Mouse (Mus musculus) stomach, embryonic 15.5 days (tissue): ENCODE data around the gene 4921504E06Rik. TPM values are rescaled to one million over a fixed set of nuclear protein-coding genes. Genes with fewer than 3 reads are reported as not detected.

ENCODE experiments used
- ATAC-seq: fragments of 200-750 bp; cut with Nextera tagmentation; 2 replicates; pipeline ENCODE4 v1.8.0; 2017; ENCODE audit warnings: low read depth, moderate number of reproducible peaks, moderate TSS enrichment; ENCODE audit not compliant: insufficient read depth, low FRiP score
- H3K27ac ChIP-seq: fragments of 300-500 bp; sonication (generic); 2 replicates; pipeline ENCODE4 v1.5.1; 2015; ENCODE audit warnings: mild to moderate bottlenecking, inconsistent platforms
- H3K27me3 ChIP-seq: fragments of 300-500 bp; sonication (generic); replicated peaks from 2 replicates; pipeline ENCODE4 v1.6.1; 2015; ENCODE audit warnings: inconsistent platforms
- H3K36me3 ChIP-seq: fragments of 300-500 bp; sonication (generic); 2 replicates; pipeline ENCODE4 v1.6.1; 2015; ENCODE audit warnings: inconsistent platforms
- H3K4me1 ChIP-seq: fragments of 300-500 bp; sonication (generic); 2 replicates; pipeline ENCODE4 v1.6.1; 2015; ENCODE audit warnings: inconsistent platforms
- H3K4me2 ChIP-seq: fragments of 300-500 bp; sonication (generic); 2 replicates; pipeline ENCODE4 v1.6.1; 2015; ENCODE audit warnings: mild to moderate bottlenecking, inconsistent platforms
- H3K4me3 ChIP-seq: fragments of 300-500 bp; sonication (generic); replicated peaks from 2 replicates; pipeline ENCODE4 v1.5.1; 2015; ENCODE audit warnings: inconsistent platforms
- H3K9ac ChIP-seq: fragments of 300-500 bp; sonication (generic); 2 replicates; pipeline ENCODE4 v1.6.1; 2015; ENCODE audit warnings: inconsistent platforms
- H3K9me3 ChIP-seq: fragments of 300-500 bp; sonication (generic); 2 replicates; pipeline ENCODE4 v1.6.1; 2016; ENCODE audit warnings: inconsistent platforms
- WGBS: fragments of 180-500 bp; shearing (Covaris S2); methylation state at CpG from one replicate; pipeline ENCODE4 v1.1.7; 2015; 5-methylcytosine and 5-hydroxymethylcytosine counted together
- polyA plus RNA-seq: library from polyadenylated mRNA; unstranded; fragments of >200 nt; fragmentation: Nextera tagmentation; extraction: Ambion mirVana; gene quantifications from 2 replicates; pipeline ENCODE4 v1.2.1, GENCODE M21; 2015

4921504E06Rik gene
- polyA plus RNA-seq, 1 experiment from 2014 or later = not detected

- no peaks in the 10 kb centered on the region for H3K9me3 ChIP-seq
- H3K27me3 ChIP-seq = no peaks in the 10 kb centered on the region
- no peak overlapping the region for H3K4me3 ChIP-seq
- 75% methylated on average over 2 of the region's 2 CpGs for WGBS
- no peak for ATAC-seq
- peaks cover 9% of the 10 kb centered on the region; the same call in 1 of the 2 replicates for H3K4me1 ChIP-seq
- H3K4me2 ChIP-seq = no peak overlapping the region
- no peak overlapping the region for H3K9ac ChIP-seq
- no peaks in the 10 kb centered on the region for H3K36me3 ChIP-seq
- H3K27ac ChIP-seq = no peak overlapping the region
These were observed 2.3 kb downstream of the 4921504E06Rik start for GRCm38 (mm10) chr2:19551396-19551795.

GRCm38 (mm10) chr2:19540906-19541305, 12.8 kb downstream of the 4921504E06Rik start:
- Histone ChIP-seq H3K9ac (no peak overlapping the region), H3K9me3 (no peaks in the 10 kb centered on the region), H3K27me3 (no peaks in the 10 kb centered on the region), H3K36me3 (no peaks in the 10 kb centered on the region), H3K4me3 (no peak overlapping the region), H3K4me1 (no peaks in the 10 kb centered on the region), H3K4me2 (no peak overlapping the region), H3K27ac (no peak overlapping the region)
- 35% methylated on average over 1 of the region's 1 CpGs for WGBS
- ATAC-seq = no peak

- H3K4me2 ChIP-seq = no peak overlapping the region
- no peaks in the 10 kb centered on the region for H3K4me1 ChIP-seq
- WGBS = 87% methylated on average over 2 of the region's 2 CpGs
- H3K4me3 ChIP-seq = no peak overlapping the region
- no peak overlapping the region for H3K27ac ChIP-seq
- H3K9me3 ChIP-seq = no peaks in the 10 kb centered on the region
- H3K27me3 ChIP-seq = no peaks in the 10 kb centered on the region
- H3K9ac ChIP-seq = no peak overlapping the region
- no peak for ATAC-seq
- no peaks in the 10 kb centered on the region for H3K36me3 ChIP-seq
These were observed 24.3 kb downstream of the 4921504E06Rik start for GRCm38 (mm10) chr2:19529428-19529827.

- no peaks in the 10 kb centered on the region for H3K9me3 ChIP-seq
- no peaks in the 10 kb centered on the region for H3K36me3 ChIP-seq
- H3K4me3 ChIP-seq = no peak overlapping the region
- no peaks in the 10 kb centered on the region for H3K27me3 ChIP-seq
- 0% methylated on average over 1 of the region's 1 CpGs for WGBS
- H3K4me2 ChIP-seq = no peak overlapping the region
- 0 out of 2 replicates have a peak, but pooled peaks have one; percentile 43 for ATAC-seq
- H3K9ac ChIP-seq = no peak overlapping the region
- H3K4me1 ChIP-seq = no peaks in the 10 kb centered on the region
- no peak overlapping the region for H3K27ac ChIP-seq
These were observed 24.9 kb downstream of the 4921504E06Rik start for GRCm38 (mm10) chr2:19528797-19529196.

GRCm38 (mm10) chr2:19524071-19524470, 29.6 kb downstream of the 4921504E06Rik start:
- WGBS = 70% methylated on average over 5 of the region's 5 CpGs
- no peak for ATAC-seq
- no peak overlapping the region for H3K27ac ChIP-seq

GRCm38 (mm10) chr2:19521662-19522061, 32.1 kb downstream of the 4921504E06Rik start:
- Histone ChIP-seq H3K9me3 (no peaks in the 10 kb centered on the region), H3K4me2 (no peak overlapping the region), H3K36me3 (no peaks in the 10 kb centered on the region), H3K27ac (no peak overlapping the region), H3K9ac (no peak overlapping the region), H3K4me1 (no peaks in the 10 kb centered on the region), H3K27me3 (peaks cover 4% of the 10 kb centered on the region; the same call in 1 of the 2 replicates), H3K4me3 (no peak overlapping the region)
- WGBS = 23% methylated on average over 7 of the region's 7 CpGs
- ATAC-seq = no peak

More at GRCm38 (mm10) chr2:19524071-19524470, 29.6 kb downstream of the 4921504E06Rik start:
- H3K4me1 ChIP-seq = no peaks in the 10 kb centered on the region
- H3K9me3 ChIP-seq = no peaks in the 10 kb centered on the region
- H3K9ac ChIP-seq = no peak overlapping the region
- H3K4me2 ChIP-seq = no peak overlapping the region
- H3K4me3 ChIP-seq = no peak overlapping the region
- H3K36me3 ChIP-seq = no peaks in the 10 kb centered on the region
- peaks cover 4% of the 10 kb centered on the region; the same call in 1 of the 2 replicates for H3K27me3 ChIP-seq

GRCm38 (mm10) chr2:19520617-19521016, 33.1 kb downstream of the 4921504E06Rik start:
- Histone ChIP-seq H3K9me3 (no peaks in the 10 kb centered on the region), H3K9ac (no peak overlapping the region), H3K4me1 (no peaks in the 10 kb centered on the region), H3K4me2 (no peak overlapping the region), H3K27ac (no peak overlapping the region), H3K27me3 (peaks cover 4% of the 10 kb centered on the region; the same call in 1 of the 2 replicates), H3K4me3 (no peak overlapping the region), H3K36me3 (no peaks in the 10 kb centered on the region)
- no peak for ATAC-seq
- 91% methylated on average over 2 of the region's 2 CpGs for WGBS

- no peaks in the 10 kb centered on the region for H3K36me3 ChIP-seq
- no peaks in the 10 kb centered on the region for H3K4me1 ChIP-seq
- H3K4me2 ChIP-seq = no peak overlapping the region
- H3K27ac ChIP-seq = no peak overlapping the region
- H3K27me3 ChIP-seq = peaks cover 4% of the 10 kb centered on the region; the same call in 1 of the 2 replicates
- no peaks in the 10 kb centered on the region for H3K9me3 ChIP-seq
- no peak for ATAC-seq
- no peak overlapping the region for H3K9ac ChIP-seq
- 3% methylated on average over 7 of the region's 7 CpGs for WGBS
- H3K4me3 ChIP-seq = no peak overlapping the region
These were observed 33.9 kb downstream of the 4921504E06Rik start for GRCm38 (mm10) chr2:19519768-19520167.

GRCm38 (mm10) chr2:19517952-19518351, 35.8 kb downstream of the 4921504E06Rik start:
- peaks cover 4% of the 10 kb centered on the region; the same call in 1 of the 2 replicates for H3K27me3 ChIP-seq
- no peak for ATAC-seq
- H3K9ac ChIP-seq = no peak overlapping the region
- H3K4me3 ChIP-seq = no peak overlapping the region
- whole genome bisulfite sequencing = 55% methylated on average over 13 of the region's 13 CpGs
- no peak overlapping the region for H3K27ac ChIP-seq
- no peaks in the 10 kb centered on the region for H3K9me3 ChIP-seq
- no peaks in the 10 kb centered on the region for H3K4me1 ChIP-seq
- H3K4me2 ChIP-seq = no peak overlapping the region
- H3K36me3 ChIP-seq = no peaks in the 10 kb centered on the region

GRCm38 (mm10) chr2:19512381-19512780, 41.3 kb downstream of the 4921504E06Rik start:
- ATAC-seq = no peak
- no peak overlapping the region for H3K27ac ChIP-seq
- no peak overlapping the region for H3K4me3 ChIP-seq
- no peak overlapping the region for H3K9ac ChIP-seq
- no peak overlapping the region for H3K4me2 ChIP-seq
- no peaks in the 10 kb centered on the region for H3K4me1 ChIP-seq
- no peaks in the 10 kb centered on the region for H3K9me3 ChIP-seq
- no peaks in the 10 kb centered on the region for H3K27me3 ChIP-seq
- 66% methylated on average over 5 of the region's 5 CpGs for whole genome bisulfite sequencing
- no peaks in the 10 kb centered on the region for H3K36me3 ChIP-seq

- Histone ChIP-seq H3K4me3 (no peak overlapping the region), H3K36me3 (no peaks in the 10 kb centered on the region), H3K4me2 (no peak overlapping the region), H3K9ac (no peak overlapping the region), H3K27me3 (no peaks in the 10 kb centered on the region), H3K27ac (no peak overlapping the region), H3K4me1 (no peaks in the 10 kb centered on the region), H3K9me3 (no peaks in the 10 kb centered on the region)
- ATAC-seq = no peak
- 59% methylated on average over 5 of the region's 5 CpGs for WGBS
These were observed 42.7 kb downstream of the 4921504E06Rik start for GRCm38 (mm10) chr2:19511032-19511431.

GRCm38 (mm10) chr2:19505744-19506143, 48.0 kb downstream of the 4921504E06Rik start:
- no peaks in the 10 kb centered on the region for H3K9me3 ChIP-seq
- H3K4me2 ChIP-seq = no peak overlapping the region
- H3K36me3 ChIP-seq = no peaks in the 10 kb centered on the region
- ATAC-seq = no peak
- H3K9ac ChIP-seq = no peak overlapping the region
- no peak overlapping the region for H3K4me3 ChIP-seq
- H3K4me1 ChIP-seq = no peaks in the 10 kb centered on the region
- H3K27me3 ChIP-seq = no peaks in the 10 kb centered on the region
- WGBS = 95% methylated on average over 1 of the region's 1 CpGs
- H3K27ac ChIP-seq = no peak overlapping the region

GRCm38 (mm10) chr2:19490262-19490661, 63.5 kb downstream of the 4921504E06Rik start:
- H3K9me3 ChIP-seq = no peaks in the 10 kb centered on the region
- no peak overlapping the region for H3K27ac ChIP-seq
- H3K4me3 ChIP-seq = no peak overlapping the region
- ATAC-seq = peak; percentile 65; the same call in 1 of the 2 replicates
- WGBS = 48% methylated on average over 3 of the region's 3 CpGs
- no peaks in the 10 kb centered on the region for H3K4me1 ChIP-seq
- H3K4me2 ChIP-seq = no peak overlapping the region
- no peaks in the 10 kb centered on the region for H3K36me3 ChIP-seq
- H3K9ac ChIP-seq = no peak overlapping the region
- H3K27me3 ChIP-seq = no peaks in the 10 kb centered on the region
